Mouse (Mus musculus) bone marrow macrophage, adult 2 months (primary cell): ENCODE data around the gene Lrrc25. TPM values are rescaled to one million over a fixed set of nuclear protein-coding genes. Genes with fewer than 3 reads are reported as not detected.
"Not testable (repeated sequence)": the region's sequence is repeated elsewhere in the genome, so short reads cannot be mapped to it uniquely, and the experiment has no call there.

ENCODE experiments used
- H3K27ac ChIP-seq: 2 replicates; pipeline ENCODE4 v1.5.1; 2012; ENCODE audit warnings: low read depth, low read length; ENCODE audit not compliant: insufficient read depth
- H3K4me1 ChIP-seq: 2 replicates; pipeline ENCODE4 v1.6.1; 2012; ENCODE audit warnings: low read length; ENCODE audit not compliant: control insufficient read depth, insufficient read depth
- H3K4me3 ChIP-seq: 2 replicates; pipeline ENCODE4 v1.5.1; 2012; ENCODE audit warnings: mild to moderate bottlenecking, low read length, moderate library complexity; ENCODE audit not compliant: insufficient read depth
- CTCF ChIP-seq: IDR thresholded peaks from 2 replicates; pipeline ENCODE4 v1.5.1; 2012; ENCODE audit warnings: low read depth, mild to moderate bottlenecking, low read length, moderate library complexity
- POLR2A ChIP-seq: IDR thresholded peaks from 2 replicates; pipeline ENCODE4 v1.6.1; 2012; ENCODE audit warnings: mild to moderate bottlenecking, low read depth, low read length, borderline replicate concordance
- polyA plus RNA-seq: library from polyadenylated mRNA; stranded (reverse); fragments of >200 nt; gene quantifications from 2 replicates; pipeline ENCODE4 v1.2.4, GENCODE M21; 2012; ENCODE audit not compliant: missing spikeins, insufficient read depth, insufficient read length

Lrrc25 gene
- polyA plus RNA-seq = 185 and 197 TPM in 2 replicates

DNA sequence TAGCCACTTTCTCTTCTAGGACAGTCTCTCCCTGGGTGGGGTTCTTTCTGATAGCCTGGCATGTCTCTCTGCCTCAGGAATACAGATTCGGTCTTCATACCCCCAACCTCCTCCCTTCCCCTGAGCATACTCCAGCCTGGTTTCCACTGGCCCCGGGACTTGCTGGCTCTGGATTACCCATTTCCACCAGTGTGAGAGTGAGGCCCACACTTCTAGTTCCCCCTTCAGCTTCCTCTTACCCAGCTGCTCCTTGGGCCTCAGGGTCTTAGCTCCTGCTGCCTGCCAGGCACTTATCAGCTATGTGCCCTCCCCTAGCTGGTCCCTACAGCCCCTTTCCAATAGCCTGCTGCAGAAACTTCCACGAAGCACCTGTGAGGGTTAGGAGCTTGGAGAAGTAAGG, at the start of gene Lrrc25:
TSS of gene Lrrc25 (plus strand) at position 262 of the 400 bp plus-strand sequence.
- peak within 1 kb of the TSS; percentile 72 for H3K4me3 ChIP-seq
- H3K27ac ChIP-seq = peak within 1 kb of the TSS; percentile 98
- TF ChIP-seq POLR2A (no peak), CTCF (no peak)
- peaks cover 36% of the 10 kb centered on the region for H3K4me1 ChIP-seq

DNA sequence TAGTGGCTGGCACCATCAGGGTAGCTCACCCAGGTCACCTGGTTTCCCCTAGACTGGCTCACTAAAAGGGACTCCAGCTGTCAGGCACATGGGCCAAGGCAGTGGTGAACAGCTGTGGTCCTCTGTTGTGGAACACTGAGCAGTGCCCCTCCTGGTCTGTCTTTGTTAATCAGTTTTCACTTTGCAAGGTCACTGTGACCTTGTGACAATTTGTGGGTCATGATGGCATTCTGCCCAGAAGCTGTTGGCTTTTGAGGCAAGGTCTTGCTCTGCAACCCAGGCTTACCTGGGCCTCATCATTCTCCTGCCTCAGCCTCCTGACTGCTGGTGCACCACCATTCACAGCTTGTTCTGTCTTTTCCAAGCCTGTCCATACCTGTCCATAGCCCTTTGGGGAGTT, 45.6 kb upstream of the Lrrc25 start:
- no peak overlapping the region for H3K27ac ChIP-seq
- H3K4me1 ChIP-seq = peaks cover 37% of the 10 kb centered on the region
- TF ChIP-seq CTCF = no peak
- TF ChIP-seq POLR2A = no peak
- no peak overlapping the region for H3K4me3 ChIP-seq

- no peak for TF ChIP-seq POLR2A
- no peak for TF ChIP-seq CTCF
- Histone ChIP-seq H3K4me1 (peaks cover 34% of the 10 kb centered on the region), H3K27ac (no peak overlapping the region), H3K4me3 (no peak overlapping the region)
These were observed 45.0 kb upstream of the Lrrc25 start for GRCm38 (mm10) chr8:70570990-70571389.

DNA sequence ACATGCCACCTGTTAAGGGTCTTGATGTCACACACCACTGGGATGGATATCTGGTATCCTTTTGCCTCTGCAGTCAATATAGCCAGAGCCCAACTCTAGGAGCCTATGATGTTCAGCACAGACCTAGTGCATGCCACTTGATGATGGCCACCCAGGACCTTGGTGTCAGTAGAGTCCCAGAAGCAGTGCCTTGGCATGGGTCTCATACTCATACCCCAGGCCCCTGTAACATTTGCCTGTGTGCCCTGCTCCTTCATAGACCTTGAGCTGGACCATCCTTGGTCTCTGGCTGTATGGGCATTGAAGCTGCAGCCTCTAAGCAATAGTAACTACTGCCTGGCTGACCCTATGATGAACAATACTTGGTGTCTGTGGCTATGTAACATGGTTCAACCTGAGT, 41.7 kb upstream of the Lrrc25 start:
- no peak overlapping the region for H3K27ac ChIP-seq
- TF ChIP-seq POLR2A (no peak), CTCF (no peak)
- H3K4me3 ChIP-seq = no peak overlapping the region
- H3K4me1 ChIP-seq = peaks cover 34% of the 10 kb centered on the region

GRCm38 (mm10) chr8:70574915-70575314, 41.0 kb upstream of the Lrrc25 start:
- no peak overlapping the region for H3K27ac ChIP-seq
- peaks cover 31% of the 10 kb centered on the region for H3K4me1 ChIP-seq
- TF ChIP-seq CTCF (no peak), POLR2A (no peak)
- H3K4me3 ChIP-seq = no peak overlapping the region

DNA sequence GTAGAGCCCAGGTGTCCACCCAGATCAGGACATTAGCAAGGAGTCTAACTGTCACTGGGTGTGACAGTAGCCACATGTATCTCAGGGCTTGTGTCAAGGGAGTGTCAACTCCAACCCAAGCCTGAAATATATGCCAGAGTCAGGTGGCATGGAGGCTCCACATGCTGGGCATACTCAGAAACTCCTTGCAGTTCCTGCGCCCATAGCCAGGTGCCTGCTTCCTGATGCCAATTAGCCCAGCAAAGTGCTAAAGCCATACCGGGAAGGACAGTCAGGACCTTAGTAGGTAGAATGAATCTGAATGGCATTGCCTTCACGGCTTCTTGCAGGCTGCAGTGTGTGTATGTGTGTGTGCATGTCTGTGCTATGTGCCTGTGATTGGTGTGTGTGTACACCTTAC, 38.7 kb upstream of the Lrrc25 start:
- Histone ChIP-seq H3K4me3 (no peak overlapping the region), H3K4me1 (peaks cover 10% of the 10 kb centered on the region), H3K27ac (no peak overlapping the region)
- no peak for TF ChIP-seq POLR2A
- no peak for TF ChIP-seq CTCF

DNA sequence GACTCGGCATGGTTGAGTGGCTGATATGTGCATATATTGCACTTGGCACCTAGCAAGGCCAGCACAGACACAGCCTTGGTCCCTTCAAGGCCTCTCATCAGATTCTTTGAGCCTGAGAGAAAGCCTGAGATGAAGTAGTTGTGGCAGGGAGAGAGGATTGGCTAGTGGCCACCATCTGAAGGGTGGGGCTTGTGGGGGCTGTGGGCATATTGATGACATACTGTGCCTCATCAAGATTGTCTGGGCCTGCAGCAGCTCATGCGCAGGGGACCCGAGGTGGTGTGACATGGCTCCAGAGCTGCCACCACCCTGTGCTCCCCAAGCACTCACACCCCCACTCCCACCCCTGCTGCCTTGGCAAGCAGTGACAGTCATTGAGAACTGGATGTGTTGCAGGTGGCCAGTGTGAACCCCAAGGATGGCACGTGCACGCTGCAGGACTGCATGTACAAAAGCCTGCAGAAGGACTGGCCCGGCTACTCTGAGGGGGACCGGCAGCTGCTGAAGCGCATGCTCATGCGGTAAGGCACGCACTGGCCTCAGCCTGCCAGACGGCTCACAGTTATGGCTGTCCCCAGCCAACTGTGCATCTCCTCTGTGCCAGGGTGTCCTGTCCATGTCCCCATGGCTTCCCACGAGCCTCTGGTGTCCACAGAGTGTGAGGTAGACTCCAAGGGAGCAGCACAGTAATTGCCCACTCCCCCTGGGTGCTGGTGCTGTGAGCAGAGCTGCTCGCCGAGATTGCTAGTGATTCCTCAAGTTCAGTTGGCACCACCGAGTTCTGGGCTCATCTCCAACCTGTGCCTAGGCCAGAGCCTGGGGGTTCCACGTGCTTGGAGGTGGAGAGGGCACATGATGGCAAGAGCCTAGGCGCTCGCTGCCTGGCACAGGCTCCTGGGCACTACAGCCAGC, 32.2 kb upstream of the Lrrc25 start:
- Histone ChIP-seq H3K4me3 (no peak overlapping the region), H3K4me1 (no peaks in the 10 kb centered on the region), H3K27ac (no peak overlapping the region)
- TF ChIP-seq CTCF (no peak), POLR2A (no peak)

GRCm38 (mm10) chr8:70584606-70585257, 31.2 kb upstream of the Lrrc25 start:
- Histone ChIP-seq H3K27ac (no peak overlapping the region), H3K4me3 (no peak overlapping the region), H3K4me1 (no peaks in the 10 kb centered on the region)
- TF ChIP-seq CTCF (no peak), POLR2A (no peak)

GRCm38 (mm10) chr8:70585258-70585652, 30.7 kb upstream of the Lrrc25 start:
- H3K4me1 ChIP-seq = no peaks in the 10 kb centered on the region
- H3K27ac ChIP-seq = no peak overlapping the region
- TF ChIP-seq CTCF = peak; percentile 86
- TF ChIP-seq POLR2A = no peak
- no peak overlapping the region for H3K4me3 ChIP-seq

GRCm38 (mm10) chr8:70587955-70588354, 28.0 kb upstream of the Lrrc25 start:
- not testable (repeated sequence) for H3K4me1 ChIP-seq, H3K4me3 ChIP-seq, H3K27ac ChIP-seq

DNA sequence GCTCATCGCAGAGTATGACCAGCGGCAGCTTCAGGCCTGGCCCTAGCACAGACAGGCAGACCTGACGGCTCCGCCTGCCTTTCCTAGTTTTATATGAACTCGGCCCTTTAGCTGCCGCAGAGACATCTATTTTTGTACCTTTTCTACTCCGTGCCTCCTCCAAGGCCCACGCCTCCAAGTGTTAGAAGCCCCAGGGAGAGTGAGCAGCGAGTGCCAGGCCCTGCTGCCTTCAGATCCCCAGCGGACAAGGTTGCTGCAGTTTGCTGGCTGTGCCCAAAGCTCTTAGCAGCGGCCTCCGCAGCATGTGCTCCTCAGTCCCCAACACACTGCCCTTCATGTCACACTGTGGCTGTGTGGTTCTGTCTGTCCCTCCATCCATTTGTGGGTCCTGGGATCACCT, 24.4 kb upstream of the Lrrc25 start:
- no peak for TF ChIP-seq POLR2A
- TF ChIP-seq CTCF = no peak
- Histone ChIP-seq H3K4me1 (peaks cover 10% of the 10 kb centered on the region), H3K27ac (no peak overlapping the region), H3K4me3 (no peak overlapping the region)
